Mouse (Mus musculus): Measurements from ENCODE around the gene Ace. TPM values are rescaled to one million over a fixed set of nuclear protein-coding genes. Genes with fewer than 3 reads are reported as not detected.

The Ace gene
- polyA plus RNA-seq, 1 experiment, result 14.6 TPM

GRCm38 (mm10) chr11:105978634-105979033 is 10.9 kb downstream of the Ace start:
- Histone ChIP-seq H3K27ac (ENCODE audit: insufficient read depth, low read length) (no peak overlapping the region), H3K27me3 (ENCODE audit: control insufficient read depth, insufficient read depth, low read length) (no peaks in the 10 kb centered on the region), H3K36me3 (ENCODE audit: control insufficient read depth, insufficient read depth, low read length) (no peaks in the 10 kb centered on the region), H3K4me1 (ENCODE audit: control insufficient read depth, insufficient read depth, insufficient read length) (no peaks in the 10 kb centered on the region), H3K4me3 (ENCODE audit: extremely low read depth, insufficient read depth, insufficient read length) (no peak overlapping the region)
- DNase-seq (ENCODE audit: low read depth in 1 of 2, low spot score in 2 of 2), result no peak
- TF ChIP-seq CTCF (IDR thresholded peaks at IDR 0.05; ENCODE audit: extremely low read depth, insufficient read depth, insufficient read length, insufficient replicate concordance) (no peak), POLR2A (IDR thresholded peaks at IDR 0.05; ENCODE audit: low read depth, low read length) (no peak)
- WGBS, result 44% methylated on average over 5 of the region's 5 CpGs

GRCm38 (mm10) chr11:105984452-105984851 is 16.7 kb downstream of the Ace start:
- Histone ChIP-seq H3K27ac (ENCODE audit: insufficient read depth, low read length) (no peak overlapping the region), H3K27me3 (ENCODE audit: control insufficient read depth, insufficient read depth, low read length) (no peaks in the 10 kb centered on the region), H3K4me1 (ENCODE audit: control insufficient read depth, insufficient read depth, insufficient read length) (no peaks in the 10 kb centered on the region), H3K4me3 (ENCODE audit: extremely low read depth, insufficient read depth, insufficient read length) (no peak overlapping the region), H3K36me3 (ENCODE audit: control insufficient read depth, insufficient read depth, low read length) (no peaks in the 10 kb centered on the region)
- 86% methylated on average over 4 of the region's 4 CpGs for WGBS
- TF ChIP-seq POLR2A (IDR thresholded peaks at IDR 0.05; ENCODE audit: low read depth, low read length), result no peak
- TF ChIP-seq CTCF (IDR thresholded peaks at IDR 0.05; ENCODE audit: extremely low read depth, insufficient read depth, insufficient read length, insufficient replicate concordance), result no peak
- no peak for DNase-seq (ENCODE audit: low read depth in 1 of 2, low spot score in 2 of 2)

GRCm38 (mm10) chr11:105987446-105987845 is 19.7 kb downstream of the Ace start:
- H3K36me3 ChIP-seq (ENCODE audit: control insufficient read depth, insufficient read depth, low read length), result no peaks in the 10 kb centered on the region
- no peaks in the 10 kb centered on the region for H3K27me3 ChIP-seq (ENCODE audit: control insufficient read depth, insufficient read depth, low read length)
- H3K4me1 ChIP-seq (ENCODE audit: control insufficient read depth, insufficient read depth, insufficient read length), result no peaks in the 10 kb centered on the region
- 59% methylated on average over 6 of the region's 6 CpGs for WGBS
- TF ChIP-seq POLR2A (IDR thresholded peaks at IDR 0.05; ENCODE audit: low read depth, low read length) (no peak), CTCF (IDR thresholded peaks at IDR 0.05; ENCODE audit: extremely low read depth, insufficient read depth, insufficient read length, insufficient replicate concordance) (no peak)
- no peak for DNase-seq (ENCODE audit: low read depth in 1 of 2, low spot score in 2 of 2)
- H3K4me3 ChIP-seq (ENCODE audit: extremely low read depth, insufficient read depth, insufficient read length), result no peak overlapping the region
- H3K27ac ChIP-seq (ENCODE audit: insufficient read depth, low read length), result no peak overlapping the region

DNA sequence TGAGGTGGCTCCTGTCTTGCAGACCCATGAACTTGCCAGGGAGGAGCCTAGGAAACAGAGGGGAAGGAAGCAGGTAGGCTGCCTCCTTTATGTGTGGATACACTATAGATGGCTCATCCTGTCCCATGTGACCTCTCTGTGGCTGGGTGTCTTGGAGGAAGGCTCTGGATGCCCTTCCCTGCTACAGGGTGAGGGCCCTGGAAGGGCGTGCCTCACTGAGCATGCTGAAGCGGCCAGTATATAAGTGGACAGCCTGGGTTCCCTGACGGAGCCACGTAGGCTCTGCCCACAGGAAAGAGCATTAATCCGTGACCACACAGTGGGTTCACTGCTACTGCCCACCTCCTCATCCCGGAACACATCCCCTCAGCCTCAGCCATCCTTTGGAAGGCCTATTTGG is 21.7 kb downstream of the Ace start:
- no peak overlapping the region for H3K27ac ChIP-seq (ENCODE audit: insufficient read depth, low read length)
- no peak for TF ChIP-seq POLR2A (IDR thresholded peaks at IDR 0.05; ENCODE audit: low read depth, low read length)
- TF ChIP-seq CTCF (IDR thresholded peaks at IDR 0.05; ENCODE audit: extremely low read depth, insufficient read depth, insufficient read length, insufficient replicate concordance), result no peak
- no peaks in the 10 kb centered on the region for H3K27me3 ChIP-seq (ENCODE audit: control insufficient read depth, insufficient read depth, low read length)
- H3K4me3 ChIP-seq (ENCODE audit: extremely low read depth, insufficient read depth, insufficient read length), result no peak overlapping the region
- no peaks in the 10 kb centered on the region for H3K4me1 ChIP-seq (ENCODE audit: control insufficient read depth, insufficient read depth, insufficient read length)
- no peak for DNase-seq (ENCODE audit: low read depth in 1 of 2, low spot score in 2 of 2)
- H3K36me3 ChIP-seq (ENCODE audit: control insufficient read depth, insufficient read depth, low read length), result no peaks in the 10 kb centered on the region
- WGBS, result 76% methylated on average over 6 of the region's 6 CpGs

GRCm38 (mm10) chr11:105990231-105990630 is 22.5 kb downstream of the Ace start:
- 37% methylated on average over 2 of the region's 2 CpGs for WGBS
- H3K27me3 ChIP-seq (ENCODE audit: control insufficient read depth, insufficient read depth, low read length), result no peaks in the 10 kb centered on the region
- no peak for DNase-seq (ENCODE audit: low read depth in 1 of 2, low spot score in 2 of 2)
- no peak overlapping the region for H3K27ac ChIP-seq (ENCODE audit: insufficient read depth, low read length)
- H3K36me3 ChIP-seq (ENCODE audit: control insufficient read depth, insufficient read depth, low read length), result no peaks in the 10 kb centered on the region
- no peak overlapping the region for H3K4me3 ChIP-seq (ENCODE audit: extremely low read depth, insufficient read depth, insufficient read length)
- no peak for TF ChIP-seq CTCF (IDR thresholded peaks at IDR 0.05; ENCODE audit: extremely low read depth, insufficient read depth, insufficient read length, insufficient replicate concordance)
- TF ChIP-seq POLR2A (IDR thresholded peaks at IDR 0.05; ENCODE audit: low read depth, low read length), result no peak
- H3K4me1 ChIP-seq (ENCODE audit: control insufficient read depth, insufficient read depth, insufficient read length), result no peaks in the 10 kb centered on the region

DNA sequence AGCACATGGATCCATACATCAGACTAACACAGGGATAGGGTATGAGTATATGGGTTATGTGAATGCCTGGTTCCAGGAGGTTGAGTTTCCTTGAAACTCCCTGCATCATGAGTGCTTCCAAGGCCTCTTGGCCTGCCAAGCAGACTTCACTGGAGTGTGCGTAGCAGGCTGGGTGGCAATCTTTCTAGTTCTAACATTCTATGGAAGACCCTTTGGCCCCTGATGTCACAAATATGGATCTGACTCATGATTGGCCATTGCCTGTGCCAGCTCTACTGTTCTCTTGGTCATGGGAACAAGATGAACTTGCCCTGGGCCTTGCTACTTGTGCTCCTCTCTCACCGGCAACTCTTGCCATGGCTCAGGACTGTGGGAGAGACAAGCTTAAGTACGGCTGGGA is 26.6 kb downstream of the Ace start, which contains the start of gene Ace3:
TSS of gene Ace3 (plus strand) at position 301 of the 400 bp plus-strand sequence.
- H3K27ac ChIP-seq (ENCODE audit: insufficient read depth, low read length), result no peak within 1 kb of the TSS
- 90% methylated on average over 3 of the region's 3 CpGs for WGBS
- H3K27me3 ChIP-seq (ENCODE audit: control insufficient read depth, insufficient read depth, low read length), result no peaks in the 10 kb centered on the region
- H3K4me3 ChIP-seq (ENCODE audit: extremely low read depth, insufficient read depth, insufficient read length), result no peak within 1 kb of the TSS
- H3K4me1 ChIP-seq (ENCODE audit: control insufficient read depth, insufficient read depth, insufficient read length), result no peaks in the 10 kb centered on the region
- TF ChIP-seq POLR2A (IDR thresholded peaks at IDR 0.05; ENCODE audit: low read depth, low read length) (no peak), CTCF (IDR thresholded peaks at IDR 0.05; ENCODE audit: extremely low read depth, insufficient read depth, insufficient read length, insufficient replicate concordance) (no peak)
- H3K36me3 ChIP-seq (ENCODE audit: control insufficient read depth, insufficient read depth, low read length), result no peaks in the 10 kb centered on the region
- no peak for DNase-seq (ENCODE audit: low read depth in 1 of 2, low spot score in 2 of 2)

GRCm38 (mm10) chr11:106000062-106000461 is 32.3 kb downstream of the Ace start:
- 91% methylated on average over 6 of the region's 6 CpGs for WGBS
- no peaks in the 10 kb centered on the region for H3K36me3 ChIP-seq (ENCODE audit: control insufficient read depth, insufficient read depth, low read length)
- DNase-seq (ENCODE audit: low read depth in 1 of 2, low spot score in 2 of 2), result no peak
- TF ChIP-seq POLR2A (IDR thresholded peaks at IDR 0.05; ENCODE audit: low read depth, low read length) (no peak), CTCF (IDR thresholded peaks at IDR 0.05; ENCODE audit: extremely low read depth, insufficient read depth, insufficient read length, insufficient replicate concordance) (no peak)
- H3K27me3 ChIP-seq (ENCODE audit: control insufficient read depth, insufficient read depth, low read length), result no peaks in the 10 kb centered on the region
- H3K4me1 ChIP-seq (ENCODE audit: control insufficient read depth, insufficient read depth, insufficient read length), result no peaks in the 10 kb centered on the region
- no peak overlapping the region for H3K27ac ChIP-seq (ENCODE audit: insufficient read depth, low read length)
- H3K4me3 ChIP-seq (ENCODE audit: extremely low read depth, insufficient read depth, insufficient read length), result no peak overlapping the region

All from spleen, adult 2 months (tissue).